Mouse (Mus musculus) kidney, embryonic 14.5 days (tissue): ENCODE measurements at regions not wholly inside any gene's neighbourhood (a gene's known extent, or its start where the extent isn't known, plus 50 kb on each side); places are given as distances from the start of the nearest gene placed in this dataset.

Experiments
- ATAC-seq: fragments of 200-750 bp; cut with Nextera tagmentation; 2 replicates; pipeline ENCODE4 v1.8.0; 2017; ENCODE audit warnings: moderate number of reproducible peaks, mild to moderate bottlenecking, moderate TSS enrichment, moderate library complexity; ENCODE audit not compliant: low FRiP score, low TSS enrichment
- H3K27ac ChIP-seq: fragments of 300-500 bp; sonication (generic); 2 replicates; pipeline ENCODE4 v1.5.1; 2014; ENCODE audit warnings: low read depth, mild to moderate bottlenecking, low read length, moderate library complexity, mixed read lengths
- H3K27me3 ChIP-seq: fragments of 300-500 bp; sonication (generic); 2 replicates; pipeline ENCODE4 v1.6.1; 2014; ENCODE audit warnings: mild to moderate bottlenecking, low read length; ENCODE audit not compliant: control insufficient read depth, insufficient read depth
- H3K36me3 ChIP-seq: fragments of 300-500 bp; sonication (generic); 2 replicates; pipeline ENCODE4 v1.6.1; 2014; ENCODE audit warnings: low read length, mixed read lengths; ENCODE audit not compliant: control insufficient read depth, insufficient read depth
- H3K4me1 ChIP-seq: fragments of 300-500 bp; sonication (generic); 2 replicates; pipeline ENCODE4 v1.6.1; 2014; ENCODE audit warnings: low read length, mixed read lengths; ENCODE audit not compliant: control insufficient read depth, insufficient read depth
- H3K4me2 ChIP-seq: fragments of 300-500 bp; sonication (generic); replicated peaks from 2 replicates; pipeline ENCODE4 v1.6.1; 2014; ENCODE audit warnings: low read depth, mild to moderate bottlenecking, low read length
- H3K4me3 ChIP-seq: fragments of 300-500 bp; sonication (generic); 2 replicates; pipeline ENCODE4 v1.5.1; 2014; ENCODE audit warnings: mild to moderate bottlenecking, low read length
- H3K9ac ChIP-seq: fragments of 300-500 bp; sonication (generic); 2 replicates; pipeline ENCODE4 v1.6.1; 2014; ENCODE audit warnings: low read depth, mild to moderate bottlenecking, low read length, moderate library complexity
- H3K9me3 ChIP-seq: fragments of 300-500 bp; sonication (generic); 2 replicates; pipeline ENCODE4 v1.6.1; 2016; ENCODE audit warnings: low read length; ENCODE audit not compliant: control insufficient read depth
- WGBS: fragments of 180-500 bp; shearing (Covaris S2); extraction: QIAGEN DNeasy Blood & Tissue Kit; methylation state at CpG from one replicate; pipeline ENCODE4 v1.1.7; 2014; 5-methylcytosine and 5-hydroxymethylcytosine counted together

GRCm38 (mm10) chr15:86751436-86752136 is 537.3 kb downstream of the Tbc1d22a start:
- Histone ChIP-seq H3K27me3 (no peaks in the 10 kb centered on the region), H3K27ac (no peak overlapping the region), H3K4me2 (no peak overlapping the region), H3K4me3 (no peak overlapping the region), H3K9me3 (no peaks in the 10 kb centered on the region), H3K36me3 (no peaks in the 10 kb centered on the region), H3K9ac (no peak overlapping the region), H3K4me1 (no peaks in the 10 kb centered on the region)
- 67% methylated on average over 10 of the region's 10 CpGs for WGBS
- no peak for ATAC-seq

- H3K9ac ChIP-seq = no peak overlapping the region
- H3K9me3 ChIP-seq = no peaks in the 10 kb centered on the region
- no peak overlapping the region for H3K4me3 ChIP-seq
- no peak for ATAC-seq
- no peak overlapping the region for H3K27ac ChIP-seq
- H3K4me1 ChIP-seq = no peaks in the 10 kb centered on the region
- no peak overlapping the region for H3K4me2 ChIP-seq
- 88% methylated on average over 10 of the region's 10 CpGs for WGBS
- no peaks in the 10 kb centered on the region for H3K36me3 ChIP-seq
- H3K27me3 ChIP-seq = no peaks in the 10 kb centered on the region
Observed at GRCm38 (mm10) chr15:86763581-86764375, 549.5 kb downstream of the Tbc1d22a start.

GRCm38 (mm10) chr15:86767623-86768022 is 553.4 kb downstream of the Tbc1d22a start:
- no peak overlapping the region for H3K27ac ChIP-seq
- no peak overlapping the region for H3K9ac ChIP-seq
- H3K9me3 ChIP-seq = no peaks in the 10 kb centered on the region
- no peaks in the 10 kb centered on the region for H3K36me3 ChIP-seq
- no peak overlapping the region for H3K4me2 ChIP-seq
- no peak for ATAC-seq
- H3K4me3 ChIP-seq = no peak overlapping the region
- WGBS = 85% methylated on average over 2 of the region's 2 CpGs
- H3K4me1 ChIP-seq = no peaks in the 10 kb centered on the region
- no peaks in the 10 kb centered on the region for H3K27me3 ChIP-seq

DNA sequence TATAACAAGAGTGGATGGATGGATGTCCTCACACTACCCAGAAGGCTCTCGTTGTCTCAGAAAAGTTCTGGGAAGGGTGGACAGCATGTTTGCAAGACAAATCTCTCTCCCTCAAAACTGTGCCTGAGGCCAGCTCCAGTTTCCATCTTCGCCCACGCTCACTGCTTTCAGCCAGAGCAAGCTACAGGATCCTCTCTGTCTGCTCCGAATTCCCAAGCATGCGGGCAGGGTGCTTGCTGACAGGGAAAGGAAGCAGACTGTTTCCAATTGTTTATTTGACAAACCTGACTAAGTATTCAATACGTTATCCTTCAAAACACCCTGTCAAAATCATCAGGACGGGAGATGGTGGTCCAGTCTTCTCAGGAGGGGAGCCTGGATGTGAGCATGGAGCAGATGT is 558.8 kb downstream of the Tbc1d22a start:
- no peak overlapping the region for H3K4me3 ChIP-seq
- no peak overlapping the region for H3K4me2 ChIP-seq
- H3K27me3 ChIP-seq = no peaks in the 10 kb centered on the region
- no peak for ATAC-seq
- no peaks in the 10 kb centered on the region for H3K36me3 ChIP-seq
- 74% methylated on average over 7 of the region's 7 CpGs for WGBS
- no peaks in the 10 kb centered on the region for H3K9me3 ChIP-seq
- no peak overlapping the region for H3K27ac ChIP-seq
- H3K4me1 ChIP-seq = no peaks in the 10 kb centered on the region
- no peak overlapping the region for H3K9ac ChIP-seq

DNA sequence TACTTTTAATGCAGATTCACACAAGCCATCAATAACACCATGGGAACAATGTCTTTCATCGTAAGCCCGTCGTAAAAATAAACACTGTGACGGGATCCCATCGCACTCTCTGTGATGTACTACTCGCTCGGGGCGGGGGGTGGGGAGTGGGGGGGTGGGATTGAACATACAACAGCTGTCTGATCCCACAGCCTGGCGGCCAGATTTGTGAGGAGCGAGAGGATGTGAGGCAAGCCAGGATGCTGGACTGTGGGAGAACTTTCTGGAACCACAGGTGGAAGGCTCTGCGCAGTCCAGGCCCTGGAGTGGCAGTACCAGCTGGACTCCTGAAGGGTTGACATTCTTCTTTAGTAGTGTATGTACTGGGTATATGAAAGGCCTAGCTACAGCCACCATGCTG is 563.7 kb downstream of the Tbc1d22a start:
- H3K27me3 ChIP-seq = no peaks in the 10 kb centered on the region
- no peak overlapping the region for H3K9ac ChIP-seq
- no peak for ATAC-seq
- WGBS = 61% methylated on average over 11 of the region's 11 CpGs
- no peak overlapping the region for H3K27ac ChIP-seq
- H3K4me3 ChIP-seq = no peak overlapping the region
- no peaks in the 10 kb centered on the region for H3K9me3 ChIP-seq
- no peak overlapping the region for H3K4me2 ChIP-seq
- H3K4me1 ChIP-seq = no peaks in the 10 kb centered on the region
- H3K36me3 ChIP-seq = no peaks in the 10 kb centered on the region

DNA sequence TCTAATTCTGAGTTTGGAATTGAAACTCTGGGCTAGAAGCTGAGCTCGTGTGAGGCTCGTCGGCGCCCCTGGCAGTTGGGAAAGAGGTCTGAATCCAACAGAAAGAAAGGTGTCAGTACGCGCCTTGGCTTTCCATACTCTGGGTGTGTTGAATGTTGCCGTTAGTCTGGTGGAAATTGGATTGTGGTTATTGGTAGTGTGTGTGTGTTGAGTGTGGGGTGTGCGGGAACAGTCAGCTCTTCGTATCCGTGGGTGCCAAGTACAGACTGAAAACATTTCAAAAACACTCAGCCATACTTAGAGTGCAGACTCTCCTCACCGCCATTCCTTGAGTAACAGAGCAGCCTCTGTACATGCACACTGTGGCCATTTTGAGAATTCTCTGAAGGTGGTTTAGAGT is 566.9 kb downstream of the Tbc1d22a start:
- no peaks in the 10 kb centered on the region for H3K9me3 ChIP-seq
- 95% methylated on average over 11 of the region's 11 CpGs for WGBS
- no peaks in the 10 kb centered on the region for H3K36me3 ChIP-seq
- no peak overlapping the region for H3K27ac ChIP-seq
- H3K4me3 ChIP-seq = no peak overlapping the region
- no peak for ATAC-seq
- no peaks in the 10 kb centered on the region for H3K27me3 ChIP-seq
- no peaks in the 10 kb centered on the region for H3K4me1 ChIP-seq
- H3K9ac ChIP-seq = no peak overlapping the region
- no peak overlapping the region for H3K4me2 ChIP-seq

DNA sequence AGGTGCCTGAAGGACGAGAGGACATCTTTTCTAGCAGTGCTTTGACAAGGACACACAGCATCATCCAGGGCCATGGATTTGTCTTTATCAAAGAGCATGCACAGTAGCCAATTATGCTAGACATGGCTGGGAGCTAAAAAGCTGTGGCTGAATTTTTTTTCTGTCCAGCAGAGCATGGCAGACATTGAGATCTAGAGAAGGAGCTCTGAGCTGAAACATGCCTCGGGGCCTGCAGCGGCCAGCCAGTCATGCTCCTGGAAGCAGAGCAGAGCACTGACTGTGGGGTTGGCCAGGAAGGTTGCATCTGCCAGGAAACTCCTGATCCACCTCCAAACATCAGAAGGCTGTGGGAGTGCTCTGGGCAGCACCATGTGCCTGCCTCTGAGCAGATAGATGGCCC is 580.5 kb downstream of the Tbc1d22a start:
- H3K27ac ChIP-seq = no peak overlapping the region
- no peaks in the 10 kb centered on the region for H3K36me3 ChIP-seq
- WGBS = 60% methylated on average over 3 of the region's 3 CpGs
- H3K4me1 ChIP-seq = no peaks in the 10 kb centered on the region
- ATAC-seq = no peak
- no peak overlapping the region for H3K4me3 ChIP-seq
- no peaks in the 10 kb centered on the region for H3K27me3 ChIP-seq
- H3K9me3 ChIP-seq = no peaks in the 10 kb centered on the region
- H3K4me2 ChIP-seq = no peak overlapping the region
- H3K9ac ChIP-seq = no peak overlapping the region

GRCm38 (mm10) chr15:86798474-86799178 is 584.4 kb downstream of the Tbc1d22a start:
- H3K4me1 ChIP-seq = no peaks in the 10 kb centered on the region
- ATAC-seq = no peak
- H3K27me3 ChIP-seq = no peaks in the 10 kb centered on the region
- no peak overlapping the region for H3K4me2 ChIP-seq
- H3K9ac ChIP-seq = no peak overlapping the region
- H3K36me3 ChIP-seq = no peaks in the 10 kb centered on the region
- H3K27ac ChIP-seq = no peak overlapping the region
- H3K4me3 ChIP-seq = no peak overlapping the region
- H3K9me3 ChIP-seq = no peaks in the 10 kb centered on the region
- 78% methylated on average over 9 of the region's 9 CpGs for WGBS
